Comparison of ENCODE assay signal across 10 mouse cellular contexts in the genomic region with DNA sequence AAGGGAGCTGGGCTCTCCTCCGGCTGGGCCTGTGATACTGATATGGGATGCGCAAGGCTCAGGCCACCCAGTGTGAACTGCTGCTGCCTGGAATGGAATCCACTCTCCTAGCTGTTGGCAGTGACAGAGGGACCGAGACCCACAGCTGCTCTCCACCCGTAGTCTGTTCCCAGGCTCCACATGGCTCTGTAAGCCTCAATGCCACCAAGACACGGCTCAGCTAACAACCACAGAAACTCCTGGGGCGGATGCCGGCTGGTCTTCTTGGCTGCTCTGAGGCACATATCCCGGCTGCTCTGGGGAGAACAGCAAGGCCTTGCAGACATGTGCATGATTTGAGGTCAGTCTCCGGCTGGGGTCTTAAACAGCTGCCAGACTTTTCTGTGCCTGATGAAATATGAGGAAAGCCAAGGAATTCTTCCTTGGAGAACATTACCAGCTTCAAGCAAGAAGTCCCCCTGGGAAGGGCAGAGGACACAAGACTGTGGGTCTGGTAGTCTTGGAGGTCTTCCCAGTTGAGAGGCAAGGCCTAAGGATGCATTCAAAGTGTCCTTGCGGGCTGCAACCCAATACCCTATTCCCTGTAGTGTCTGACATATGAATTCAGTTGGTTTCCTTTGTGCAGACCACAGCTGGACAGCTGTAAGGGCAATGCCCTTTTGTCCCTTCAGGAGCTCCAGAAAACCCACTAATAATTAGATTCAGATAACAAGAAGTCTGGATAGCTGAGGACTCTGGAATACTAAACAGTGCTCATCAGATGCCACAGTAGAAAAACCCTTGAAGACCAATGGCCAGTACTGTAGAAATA. TPM values are rescaled to one million over a fixed set of nuclear protein-coding genes. Genes with fewer than 3 reads are reported as not detected.
A peak's percentile ranks its signal among the peaks of the same experiment; 100 is the strongest.
DNase-seq lines count a peak whose midpoint lies in the region; ATAC-seq and TF ChIP-seq lines count a peak whose summit lies in the region.
"Had no signal": no experiment of that assay in that cellular context is flagged by ENCODE, and none has a peak within 500 bp of the region (broad histone marks: within the 10 kb centered on the region; RNA-seq: fewer than 3 reads in every experiment).

No protein-coding gene starts in this region.

- no peak for TF ChIP-seq POLR2A in limb, embryonic 14.5 days (IDR thresholded peaks at IDR 0.05; ENCODE audit: borderline replicate concordance, extremely low read depth, insufficient read depth, insufficient read length)

- no peak overlapping the region for H3K4me2 ChIP-seq in heart, embryonic 11.5 days
- H3K4me2 ChIP-seq in midbrain, postnatal 0 days (ENCODE audit: low read depth, low read length, poor library complexity, severe bottlenecking) = no peak overlapping the region
- H3K4me2 ChIP-seq in midbrain, embryonic 16.5 days (ENCODE audit: low read length) = no peak overlapping the region
- no peak overlapping the region for H3K4me2 ChIP-seq in limb, embryonic 14.5 days (replicated peaks; ENCODE audit: low read depth, low read length, severe bottlenecking)

- no peak overlapping the region for H3K9ac ChIP-seq in heart, embryonic 11.5 days (ENCODE audit: low read depth, low read length)
- no peak overlapping the region for H3K9ac ChIP-seq in midbrain, postnatal 0 days (replicated peaks; ENCODE audit: low read length, poor library complexity, severe bottlenecking)
- no peak overlapping the region for H3K9ac ChIP-seq in midbrain, embryonic 16.5 days (ENCODE audit: low read depth, low read length)
- H3K9ac ChIP-seq in limb, embryonic 14.5 days (ENCODE audit: low read depth, low read length, severe bottlenecking) = no peak overlapping the region

- no peaks in the 10 kb centered on the region for H3K9me3 ChIP-seq in heart, embryonic 11.5 days (replicated peaks; ENCODE audit: control insufficient read depth, low read length)
- H3K9me3 ChIP-seq in midbrain, postnatal 0 days (ENCODE audit: low read length) = no peaks in the 10 kb centered on the region
- H3K9me3 ChIP-seq in midbrain, embryonic 16.5 days (replicated peaks; ENCODE audit: control insufficient read depth, low read length, poor library complexity, severe bottlenecking) = no peaks in the 10 kb centered on the region
- H3K9me3 ChIP-seq in limb, embryonic 14.5 days (ENCODE audit: control insufficient read depth, low read length) = no peaks in the 10 kb centered on the region

- no peaks in the 10 kb centered on the region for H3K27me3 ChIP-seq in heart, embryonic 11.5 days (ENCODE audit: control insufficient read depth, insufficient read depth, low read length)
- no peaks in the 10 kb centered on the region for H3K27me3 ChIP-seq in midbrain, postnatal 0 days (ENCODE audit: insufficient read depth, low read length)
- H3K27me3 ChIP-seq in midbrain, embryonic 16.5 days (ENCODE audit: control insufficient read depth, insufficient read depth, low read depth, low read length) = no peaks in the 10 kb centered on the region
- no peaks in the 10 kb centered on the region for H3K27me3 ChIP-seq in limb, embryonic 14.5 days (ENCODE audit: control insufficient read depth, insufficient read depth, low read length)

- ATAC-seq in heart, embryonic 11.5 days (replicated peaks; ENCODE audit: insufficient number of reproducible peaks, low FRiP score, low TSS enrichment) = no peak
- peak; percentile 38; the same call in 1 of the 2 replicates for ATAC-seq in midbrain, postnatal 0 days (ENCODE audit: low FRiP score)
- ATAC-seq in midbrain, embryonic 16.5 days = no peak
- peak; percentile 91 for ATAC-seq in limb, embryonic 14.5 days (ENCODE audit: low FRiP score, low read depth)

- intact Hi-C loops in left cerebral cortex, postnatal 14 days (cut with DNase I) = no loop called here

- no peak for TF ChIP-seq CTCF in midbrain, postnatal 0 days (IDR thresholded peaks at IDR 0.05)

- no peaks in the 10 kb centered on the region for H3K4me1 ChIP-seq in heart, embryonic 11.5 days (ENCODE audit: control insufficient read depth, insufficient read depth, low read length)
- no peaks in the 10 kb centered on the region for H3K4me1 ChIP-seq in midbrain, postnatal 0 days (ENCODE audit: insufficient read depth, low read length)
- no peaks in the 10 kb centered on the region for H3K4me1 ChIP-seq in midbrain, embryonic 16.5 days (ENCODE audit: control insufficient read depth, insufficient read depth, low read length)
- H3K4me1 ChIP-seq in limb, embryonic 14.5 days (ENCODE audit: control insufficient read depth, insufficient read depth, low read length) = peaks cover 14% of the 10 kb centered on the region
- H3K4me1 ChIP-seq: megakaryocyte, embryonic 14.5 days had no signal

- H3K36me3 ChIP-seq in heart, embryonic 11.5 days (ENCODE audit: control insufficient read depth, insufficient read depth, low read length) = no peaks in the 10 kb centered on the region
- no peaks in the 10 kb centered on the region for H3K36me3 ChIP-seq in midbrain, postnatal 0 days (ENCODE audit: insufficient read depth, low read length)
- H3K36me3 ChIP-seq in midbrain, embryonic 16.5 days (ENCODE audit: control insufficient read depth, insufficient read depth, low read length) = no peaks in the 10 kb centered on the region
- no peaks in the 10 kb centered on the region for H3K36me3 ChIP-seq in limb, embryonic 14.5 days (ENCODE audit: control insufficient read depth, insufficient read depth, low read length)

- DNase-seq in heart, adult 18-20 months = peak; percentile 62 to 84
- peak; percentile 84 for DNase-seq in midbrain, postnatal 0 days (ENCODE audit: low spot score)
- DNase-seq in limb, embryonic 14.5 days (ENCODE audit: low spot score) = peak; percentile 70
- DNase-seq in testis, postnatal 14 days (ENCODE audit: low spot score) = peak; percentile 41
- DNase-seq in right cerebral cortex, postnatal 10 days (ENCODE audit: low spot score in 2 of 2) = no peak
- DNase-seq in left cerebral cortex, postnatal 14 days (ENCODE audit: low spot score in 2 of 2) = no peak
- DNase-seq: adrenal gland, postnatal 10 days had no signal

- WGBS in heart, embryonic 11.5 days (ENCODE audit: insufficient replicate concordance) = 71% methylated on average over 10 of the region's 10 CpGs
- WGBS in midbrain, postnatal 0 days = 83% methylated on average over 10 of the region's 10 CpGs
- 86% methylated on average over 10 of the region's 10 CpGs for WGBS in midbrain, embryonic 16.5 days
- WGBS in limb, embryonic 14.5 days = 63% methylated on average over 10 of the region's 10 CpGs

- no peak overlapping the region for H3K4me3 ChIP-seq in heart, embryonic 11.5 days (ENCODE audit: low read depth, low read length)
- H3K4me3 ChIP-seq in midbrain, postnatal 0 days (ENCODE audit: low read depth, low read length) = no peak overlapping the region
- no peak overlapping the region for H3K4me3 ChIP-seq in midbrain, embryonic 16.5 days (ENCODE audit: low read depth, low read length)
- no peak overlapping the region for H3K4me3 ChIP-seq in limb, embryonic 14.5 days (replicated peaks; ENCODE audit: low read length)
- H3K4me3 ChIP-seq: megakaryocyte, embryonic 14.5 days had no signal

- no peak overlapping the region for H3K27ac ChIP-seq in heart, embryonic 11.5 days (ENCODE audit: low read depth, low read length)
- no peak overlapping the region for H3K27ac ChIP-seq in midbrain, postnatal 0 days (ENCODE audit: low read depth, low read length)
- H3K27ac ChIP-seq in midbrain, embryonic 16.5 days (ENCODE audit: low read length) = no peak overlapping the region
- 0 out of 2 replicates have a peak overlapping the region, but pooled peaks have one; percentile 11 for H3K27ac ChIP-seq in limb, embryonic 14.5 days (replicated peaks; ENCODE audit: low read depth, low read length)

RNA-seq across cellular contexts. Expression of a gene that starts 17.1 kb away (rescaled TPM):
- not detected for total RNA-seq in heart, adult 18-20 months (2021)
- polyA plus RNA-seq in heart, embryonic 11.5 days (2014; fragmentation: Nextera tagmentation; extraction: Ambion mirVana) = 0.16 and 0.23 TPM in 2 replicates
- not detected in 2 replicates for total RNA-seq in midbrain, postnatal 0 days (2014; rRNA removed)
- not detected in 2 replicates for polyA plus RNA-seq in midbrain, postnatal 0 days (2015; fragmentation: Nextera tagmentation; extraction: Ambion mirVana)
- polyA plus RNA-seq in midbrain, embryonic 16.5 days (2015; fragmentation: Nextera tagmentation; extraction: Ambion mirVana) = not detected in 2 replicates
- not detected in 2 replicates for polyA plus RNA-seq in limb, embryonic 14.5 days (2012; rRNA removed)
- polyA plus RNA-seq in limb, embryonic 14.5 days (2014; fragmentation: Nextera tagmentation; extraction: Ambion mirVana) = not detected in 2 replicates
- not detected for total RNA-seq in left cerebral cortex, postnatal 14 days (2021)
- total RNA-seq: adrenal gland, postnatal 10 days had no signal

RNA-seq across cellular contexts. Expression of a gene that starts 40.3 kb away (rescaled TPM):
- 10 to 100 TPM in 1 of 2 experiments, 1 to 10 TPM in 1; 5.8 to 10.2 TPM for total RNA-seq in heart, adult 18-20 months (2021)
- 0.69 and 1.2 TPM in 2 replicates for polyA plus RNA-seq in heart, embryonic 11.5 days (2014; fragmentation: Nextera tagmentation; extraction: Ambion mirVana)
- not detected in 2 replicates for total RNA-seq in midbrain, postnatal 0 days (2014; rRNA removed)
- polyA plus RNA-seq in midbrain, postnatal 0 days (2015; fragmentation: Nextera tagmentation; extraction: Ambion mirVana) = 0.15 TPM in 1 of 2 replicates, not detected in the other
- not detected in 2 replicates for polyA plus RNA-seq in midbrain, embryonic 16.5 days (2015; fragmentation: Nextera tagmentation; extraction: Ambion mirVana)
- polyA plus RNA-seq in limb, embryonic 14.5 days (2012; rRNA removed) = 0.05 and 0.08 TPM in 2 replicates
- polyA plus RNA-seq in limb, embryonic 14.5 days (2014; fragmentation: Nextera tagmentation; extraction: Ambion mirVana) = 0.17 TPM in 1 of 2 replicates, not detected in the other
- under 1 TPM; 0.31 to 0.38 TPM for total RNA-seq in left cerebral cortex, postnatal 14 days (2021)

Comparison
In these comparisons a context has a peak if more than half of its experiments do, and no peak if none do; other contexts are left out.
1. ATAC-seq: peak in midbrain, postnatal 0 days (single experiment) and limb, embryonic 14.5 days (single experiment); none in heart, embryonic 11.5 days (single experiment) and midbrain, embryonic 16.5 days (single experiment).
2. DNase-seq: peak in heart, adult 18-20 months (2 of 2), midbrain, postnatal 0 days (single experiment), limb, embryonic 14.5 days (single experiment) and testis, postnatal 14 days (single experiment); none in right cerebral cortex, postnatal 10 days (0 of 2) and left cerebral cortex, postnatal 14 days (0 of 2).